Mouse (Mus musculus) WW6 (cell line): Measurements from ENCODE around the gene Sema3g.

Experiments
- DNase-seq: peaks from one replicate; pipeline ENCODE4 v3.0.0-alpha.2; 2013; ENCODE audit warnings: low read depth, low spot score

The Sema3g gene

GRCm38 (mm10) chr14:31271121-31271520, 53.5 kb downstream of the Sema3g start:
- DNase-seq, result no peak

DNA sequence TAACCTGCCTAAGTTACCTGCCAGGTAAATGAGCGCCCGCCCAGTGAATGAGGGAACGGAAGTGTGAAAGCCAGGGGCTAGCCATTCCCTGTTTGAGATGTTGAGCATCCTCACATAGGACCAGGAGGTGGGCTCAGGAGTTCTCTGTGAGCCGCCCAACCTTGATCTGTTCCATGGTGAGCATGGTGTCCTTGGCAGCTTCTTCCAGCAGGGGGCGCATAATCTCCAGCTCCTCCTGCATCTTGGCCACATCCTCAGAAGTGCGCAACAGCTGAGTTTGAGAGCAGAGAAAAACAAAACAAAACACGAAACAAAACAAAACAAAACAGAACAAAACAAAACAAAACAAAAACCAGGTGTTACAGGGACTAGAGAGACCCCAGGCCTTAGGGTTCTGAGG, 54.5 kb downstream of the Sema3g start:
- DNase-seq, result peak; percentile 55
